Mouse (Mus musculus): Measurements from ENCODE around the gene Set. TPM values are rescaled to one million over a fixed set of nuclear protein-coding genes. Genes with fewer than 3 reads are reported as not detected.

The Set gene
- polyA plus RNA-seq (2014; fragmentation: Nextera tagmentation; extraction: Ambion mirVana), result 741 and 754 TPM in 2 replicates

DNA sequence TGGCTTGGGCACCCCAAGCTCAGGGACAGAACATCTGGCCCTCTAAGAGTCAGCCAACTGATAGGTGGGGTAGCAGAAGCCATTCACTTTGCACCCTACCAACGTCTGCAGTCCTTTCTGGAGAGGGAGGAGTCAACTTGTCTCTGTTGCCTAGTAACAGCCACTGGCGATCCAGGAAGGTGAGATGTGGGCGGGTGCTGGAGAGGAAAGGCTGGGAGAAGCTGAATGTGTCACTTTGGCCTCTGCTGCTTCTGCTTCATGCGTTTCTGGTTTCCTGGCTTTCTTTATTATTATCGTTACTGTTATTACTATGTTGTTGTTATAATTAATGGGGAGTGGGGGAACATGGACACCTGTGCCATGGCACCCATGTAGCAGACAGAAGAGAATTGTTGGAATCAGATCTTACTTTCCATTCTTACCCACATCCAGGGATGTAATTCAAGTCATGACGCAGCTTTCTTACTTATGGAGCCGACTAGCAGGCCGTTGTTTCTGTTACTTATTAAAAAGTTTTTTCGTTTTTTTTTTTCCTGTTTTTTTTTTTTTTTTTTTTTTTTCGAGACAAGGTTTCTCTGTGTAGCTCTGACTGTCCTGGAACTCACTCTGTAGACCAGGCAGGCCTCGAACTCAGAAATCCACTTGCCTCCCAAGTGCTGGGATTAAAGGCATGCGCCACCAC is at the start of gene Set:
TSS of gene Set (plus strand) at position 156 of the 682 bp plus-strand sequence.
- 47% methylated on average over 11 of the region's 12 CpGs for WGBS
- Histone ChIP-seq H3K27ac (ENCODE audit: low read depth, low read length) (no peak within 1 kb of the TSS; the same call in 1 of the 2 replicates), H3K9ac (ENCODE audit: low read length) (no peak within 1 kb of the TSS), H3K36me3 (ENCODE audit: control insufficient read depth, insufficient read depth, low read length) (no peaks in the 10 kb centered on the region), H3K27me3 (ENCODE audit: control insufficient read depth, insufficient read depth, low read length) (no peaks in the 10 kb centered on the region), H3K4me1 (ENCODE audit: control insufficient read depth, insufficient read depth, low read length) (peaks cover 6% of the 10 kb centered on the region), H3K9me3 (ENCODE audit: control insufficient read depth, low read length) (no peaks in the 10 kb centered on the region), H3K4me3 (ENCODE audit: low read depth, low read length) (no peak within 1 kb of the TSS), H3K4me2 (no peak within 1 kb of the TSS)
- ATAC-seq (ENCODE audit: low FRiP score) (no peak), DNase-seq (ENCODE audit: low spot score, missing footprints) (no peak)

DNA sequence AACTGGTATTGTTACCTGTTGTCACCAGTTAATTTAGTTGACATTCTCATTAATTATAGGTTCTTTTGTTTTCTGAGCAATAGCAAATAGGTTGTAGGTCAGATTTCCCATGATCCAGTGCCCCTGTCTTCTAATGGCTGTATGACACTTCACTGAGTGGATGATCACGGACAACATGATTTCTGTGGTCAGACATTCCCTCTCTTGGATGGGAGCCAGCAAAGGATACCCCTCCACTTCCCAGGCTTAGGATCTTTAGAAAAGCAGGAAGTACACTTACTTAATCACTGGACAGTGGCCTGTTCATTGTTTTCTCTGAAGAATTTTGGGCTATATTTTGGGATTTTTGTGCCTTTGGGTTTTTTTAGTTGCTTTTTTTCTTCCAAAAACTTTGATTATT is 48.1 kb upstream of the Set start:
- 93% methylated on average over 1 of the region's 1 CpGs for WGBS

DNA sequence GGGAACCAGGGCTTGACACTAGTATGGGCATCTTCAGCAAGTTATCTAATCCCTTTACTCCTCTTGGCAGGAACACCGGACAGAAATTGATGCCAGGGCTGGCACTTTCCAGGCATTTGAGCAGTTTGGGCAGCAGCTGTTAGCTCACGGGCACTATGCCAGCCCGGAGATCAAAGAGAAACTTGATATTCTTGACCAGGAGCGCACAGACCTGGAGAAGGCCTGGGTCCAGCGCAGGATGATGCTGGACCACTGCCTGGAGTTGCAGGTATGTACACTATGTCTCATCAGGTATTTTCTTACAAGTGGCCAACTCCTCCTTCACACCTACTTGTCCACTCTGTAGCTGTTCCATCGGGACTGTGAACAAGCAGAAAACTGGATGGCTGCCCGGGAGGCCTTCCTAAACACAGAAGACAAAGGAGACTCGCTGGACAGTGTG is 46.3 kb upstream of the Set start:
- H3K4me3 ChIP-seq (ENCODE audit: low read depth, low read length), result no peak overlapping the region

More for the DNA sequence above, 48.1 kb upstream of the Set start:
- Histone ChIP-seq H3K9me3 (ENCODE audit: control insufficient read depth, low read length) (no peaks in the 10 kb centered on the region), H3K27me3 (ENCODE audit: control insufficient read depth, insufficient read depth, low read length) (no peaks in the 10 kb centered on the region), H3K36me3 (ENCODE audit: control insufficient read depth, insufficient read depth, low read length) (peaks cover 48% of the 10 kb centered on the region), H3K9ac (ENCODE audit: low read length) (no peak overlapping the region), H3K4me3 (ENCODE audit: low read depth, low read length) (no peak overlapping the region), H3K4me2 (no peak overlapping the region), H3K27ac (ENCODE audit: low read depth, low read length) (no peak overlapping the region), H3K4me1 (ENCODE audit: control insufficient read depth, insufficient read depth, low read length) (no peaks in the 10 kb centered on the region)
- DNase-seq (ENCODE audit: low spot score, missing footprints) (no peak), ATAC-seq (ENCODE audit: low FRiP score) (no peak)

GRCm38 (mm10) chr2:30014326-30014966 is 42.7 kb upstream of the Set start:
- Histone ChIP-seq H3K4me1 (ENCODE audit: control insufficient read depth, insufficient read depth, low read length) (no peaks in the 10 kb centered on the region), H3K9ac (ENCODE audit: low read length) (no peak overlapping the region), H3K27ac (ENCODE audit: low read depth, low read length) (no peak overlapping the region), H3K4me2 (no peak overlapping the region), H3K9me3 (ENCODE audit: control insufficient read depth, low read length) (no peaks in the 10 kb centered on the region), H3K27me3 (ENCODE audit: control insufficient read depth, insufficient read depth, low read length) (no peaks in the 10 kb centered on the region), H3K36me3 (ENCODE audit: control insufficient read depth, insufficient read depth, low read length) (peaks cover 52% of the 10 kb centered on the region), H3K4me3 (ENCODE audit: low read depth, low read length) (no peak overlapping the region)
- WGBS, result 92% methylated on average over 11 of the region's 11 CpGs
- no peak for ATAC-seq (ENCODE audit: low FRiP score)
- DNase-seq (ENCODE audit: low spot score, missing footprints), result no peak

More for the DNA sequence above, 46.3 kb upstream of the Set start:
- Histone ChIP-seq H3K27ac (ENCODE audit: low read depth, low read length) (no peak overlapping the region), H3K4me2 (no peak overlapping the region), H3K4me1 (ENCODE audit: control insufficient read depth, insufficient read depth, low read length) (no peaks in the 10 kb centered on the region), H3K27me3 (ENCODE audit: control insufficient read depth, insufficient read depth, low read length) (no peaks in the 10 kb centered on the region), H3K9me3 (ENCODE audit: control insufficient read depth, low read length) (no peaks in the 10 kb centered on the region), H3K9ac (ENCODE audit: low read length) (no peak overlapping the region), H3K36me3 (ENCODE audit: control insufficient read depth, insufficient read depth, low read length) (peaks cover 54% of the 10 kb centered on the region)
- DNase-seq (ENCODE audit: low spot score, missing footprints), result no peak
- ATAC-seq (ENCODE audit: low FRiP score), result no peak
- WGBS, result 97% methylated on average over 8 of the region's 8 CpGs

GRCm38 (mm10) chr2:30025454-30025853 is 31.7 kb upstream of the Set start:
- DNase-seq (ENCODE audit: low spot score, missing footprints) (no peak), ATAC-seq (ENCODE audit: low FRiP score) (no peak)
- Histone ChIP-seq H3K36me3 (ENCODE audit: control insufficient read depth, insufficient read depth, low read length) (peaks cover 66% of the 10 kb centered on the region), H3K9me3 (ENCODE audit: control insufficient read depth, low read length) (no peaks in the 10 kb centered on the region), H3K4me1 (ENCODE audit: control insufficient read depth, insufficient read depth, low read length) (no peaks in the 10 kb centered on the region), H3K9ac (ENCODE audit: low read length) (no peak overlapping the region), H3K4me3 (ENCODE audit: low read depth, low read length) (no peak overlapping the region), H3K27me3 (ENCODE audit: control insufficient read depth, insufficient read depth, low read length) (no peaks in the 10 kb centered on the region), H3K27ac (ENCODE audit: low read depth, low read length) (no peak overlapping the region), H3K4me2 (no peak overlapping the region)
- WGBS, result 83% methylated on average over 4 of the region's 4 CpGs

DNA sequence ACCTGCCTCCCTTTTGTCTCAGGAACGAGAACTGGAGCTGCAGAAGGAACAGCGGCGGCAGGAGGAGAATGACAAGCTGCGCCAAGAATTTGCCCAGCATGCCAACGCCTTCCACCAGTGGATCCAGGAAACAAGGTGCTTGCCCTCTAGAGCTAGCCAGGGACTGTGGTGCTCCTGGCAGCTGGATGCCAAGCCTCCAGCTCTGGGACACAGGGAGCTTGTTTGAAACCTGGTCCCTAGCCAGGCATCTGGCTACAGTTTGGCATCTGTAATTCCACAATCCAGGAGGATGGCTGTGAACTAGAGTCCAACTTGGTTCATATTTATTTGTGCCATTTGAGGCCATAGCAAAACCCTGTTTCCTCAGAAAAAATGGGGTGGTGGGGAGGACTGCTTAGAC is 30.2 kb upstream of the Set start:
- WGBS, result 93% methylated on average over 5 of the region's 5 CpGs

GRCm38 (mm10) chr2:30032244-30032846 is 24.8 kb upstream of the Set start:
- Histone ChIP-seq H3K36me3 (ENCODE audit: control insufficient read depth, insufficient read depth, low read length) (peaks cover 26% of the 10 kb centered on the region), H3K9ac (ENCODE audit: low read length) (no peak overlapping the region), H3K4me2 (no peak overlapping the region), H3K4me3 (ENCODE audit: low read depth, low read length) (no peak overlapping the region), H3K4me1 (ENCODE audit: control insufficient read depth, insufficient read depth, low read length) (no peaks in the 10 kb centered on the region), H3K9me3 (ENCODE audit: control insufficient read depth, low read length) (no peaks in the 10 kb centered on the region), H3K27ac (ENCODE audit: low read depth, low read length) (no peak overlapping the region), H3K27me3 (ENCODE audit: control insufficient read depth, insufficient read depth, low read length) (no peaks in the 10 kb centered on the region)
- DNase-seq (ENCODE audit: low spot score, missing footprints) (peak; percentile 81), ATAC-seq (ENCODE audit: low FRiP score) (no peak)
- 62% methylated on average over 11 of the region's 11 CpGs for WGBS

More for the DNA sequence above, 30.2 kb upstream of the Set start:
- H3K27me3 ChIP-seq (ENCODE audit: control insufficient read depth, insufficient read depth, low read length), result no peaks in the 10 kb centered on the region
- H3K4me3 ChIP-seq (ENCODE audit: low read depth, low read length), result no peak overlapping the region
- H3K27ac ChIP-seq (ENCODE audit: low read depth, low read length), result no peak overlapping the region
- ATAC-seq (ENCODE audit: low FRiP score) (no peak), DNase-seq (ENCODE audit: low spot score, missing footprints) (no peak)
- no peak overlapping the region for H3K9ac ChIP-seq (ENCODE audit: low read length)
- H3K36me3 ChIP-seq (ENCODE audit: control insufficient read depth, insufficient read depth, low read length), result peaks cover 67% of the 10 kb centered on the region
- H3K9me3 ChIP-seq (ENCODE audit: control insufficient read depth, low read length), result no peaks in the 10 kb centered on the region
- H3K4me1 ChIP-seq (ENCODE audit: control insufficient read depth, insufficient read depth, low read length), result no peaks in the 10 kb centered on the region
- H3K4me2 ChIP-seq, result no peak overlapping the region

GRCm38 (mm10) chr2:30032957-30033356 is 24.2 kb upstream of the Set start:
- no peak for ATAC-seq (ENCODE audit: low FRiP score)
- Histone ChIP-seq H3K27ac (ENCODE audit: low read depth, low read length) (no peak overlapping the region), H3K27me3 (ENCODE audit: control insufficient read depth, insufficient read depth, low read length) (no peaks in the 10 kb centered on the region), H3K9ac (ENCODE audit: low read length) (no peak overlapping the region), H3K4me1 (ENCODE audit: control insufficient read depth, insufficient read depth, low read length) (no peaks in the 10 kb centered on the region), H3K36me3 (ENCODE audit: control insufficient read depth, insufficient read depth, low read length) (peaks cover 26% of the 10 kb centered on the region), H3K4me2 (no peak overlapping the region), H3K9me3 (ENCODE audit: control insufficient read depth, low read length) (no peaks in the 10 kb centered on the region), H3K4me3 (ENCODE audit: low read depth, low read length) (no peak overlapping the region)
- WGBS, result 66% methylated on average over 6 of the region's 6 CpGs
- peak; percentile 82 for DNase-seq (ENCODE audit: low spot score, missing footprints)

DNA sequence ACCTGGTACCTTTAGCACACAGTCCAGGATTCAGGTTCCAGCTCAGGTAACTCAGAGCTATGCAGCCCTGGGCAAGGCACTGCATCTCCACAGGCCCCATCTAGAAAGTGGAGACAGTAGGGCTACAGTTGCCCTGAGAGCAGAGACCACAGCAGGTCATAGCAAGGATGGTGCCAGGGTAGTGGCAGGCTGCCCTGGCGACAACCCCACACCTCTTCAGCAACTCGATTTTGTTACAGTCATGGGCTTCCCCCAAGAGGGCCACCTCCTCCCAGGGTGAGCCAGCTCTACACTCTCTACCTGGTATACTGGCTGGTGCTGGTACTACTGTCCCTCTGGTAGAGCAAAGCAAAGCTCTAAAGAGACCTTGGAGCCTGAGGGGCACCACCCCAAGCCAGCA is 19.4 kb upstream of the Set start:
- Histone ChIP-seq H3K27me3 (ENCODE audit: control insufficient read depth, insufficient read depth, low read length) (no peaks in the 10 kb centered on the region), H3K4me1 (ENCODE audit: control insufficient read depth, insufficient read depth, low read length) (no peaks in the 10 kb centered on the region), H3K4me2 (no peak overlapping the region), H3K27ac (ENCODE audit: low read depth, low read length) (no peak overlapping the region), H3K9ac (ENCODE audit: low read length) (no peak overlapping the region), H3K4me3 (ENCODE audit: low read depth, low read length) (no peak overlapping the region), H3K9me3 (ENCODE audit: control insufficient read depth, low read length) (no peaks in the 10 kb centered on the region), H3K36me3 (ENCODE audit: control insufficient read depth, insufficient read depth, low read length) (peaks cover 2% of the 10 kb centered on the region; the same call in 1 of the 2 replicates)
- no peak for DNase-seq (ENCODE audit: low spot score, missing footprints)
- ATAC-seq (ENCODE audit: low FRiP score), result no peak
- WGBS, result 83% methylated on average over 2 of the region's 2 CpGs
